27 mouse cellular contexts compared by ENCODE assay signal in the genomic region with DNA sequence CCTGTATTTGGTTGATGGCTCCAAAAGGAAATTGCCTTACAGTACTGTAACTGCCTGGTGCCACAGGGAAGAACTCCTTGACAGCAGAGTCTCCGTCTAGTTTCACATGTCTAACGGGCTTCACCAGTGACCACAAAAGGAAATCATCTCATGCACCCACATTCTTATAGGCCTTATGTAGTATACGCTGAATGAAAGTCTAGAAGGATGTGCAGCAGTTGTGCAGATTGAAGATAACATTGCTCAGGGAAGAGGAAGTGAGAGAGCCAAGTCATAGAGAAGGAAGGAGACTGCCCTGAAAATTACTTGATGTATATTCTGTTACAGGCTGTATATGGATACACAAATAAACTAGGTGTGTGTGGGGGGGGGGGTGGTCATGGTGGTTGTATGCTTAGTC.
DNase-seq lines count a peak whose midpoint lies in the region; ATAC-seq and TF ChIP-seq lines count a peak whose summit lies in the region.
"Had no signal": no experiment of that assay in that cellular context is flagged by ENCODE, and none has a peak within 500 bp of the region (broad histone marks: within the 10 kb centered on the region; RNA-seq: fewer than 3 reads in every experiment).

No protein-coding gene starts in this region.

- no peak overlapping the region for H3K27ac ChIP-seq in liver, embryonic 12.5 days
- H3K27ac ChIP-seq in liver, postnatal 0 days (ENCODE audit: low read depth): no peak overlapping the region
- H3K27ac ChIP-seq in MEL (ENCODE audit: control insufficient read depth, low read depth, low read length): no peak overlapping the region
- H3K27ac ChIP-seq in thymus, adult 2 months (ENCODE audit: control insufficient read depth, insufficient read depth, low read length): no peak overlapping the region
- H3K27ac ChIP-seq: embryonic facial prominence, embryonic 10.5 days; embryonic facial prominence, embryonic 15.5 days; forebrain, embryonic 12.5 days; hindbrain, embryonic 13.5 days; limb, embryonic 13.5 days; liver, embryonic 14.5 days; midbrain, embryonic 10.5 days; neural tube, embryonic 13.5 days; stomach, postnatal 0 days had no signal

- H3K4me1 ChIP-seq in liver, embryonic 12.5 days: no peaks in the 10 kb centered on the region
- H3K4me1 ChIP-seq in liver, postnatal 0 days (ENCODE audit: insufficient read depth): no peaks in the 10 kb centered on the region
- H3K4me1 ChIP-seq in MEL (ENCODE audit: control insufficient read depth in 1 of 2, insufficient read depth in 2 of 2, low read length in 2 of 2): no peaks in the 10 kb centered on the region
- 0 out of 2 replicates have a peak, but pooled peaks cover 3% of the 10 kb centered on the region for H3K4me1 ChIP-seq in thymus, adult 2 months (replicated peaks; ENCODE audit: control insufficient read depth, insufficient read depth, low read length)
- H3K4me1 ChIP-seq: embryonic facial prominence, embryonic 15.5 days; forebrain, embryonic 12.5 days; hindbrain, embryonic 13.5 days; limb, embryonic 13.5 days; neural tube, embryonic 13.5 days had no signal

- TF ChIP-seq POLR2A in MEL (IDR thresholded peaks at IDR 0.05; ENCODE audit: control insufficient read depth in 1 of 2, insufficient read depth in 1 of 2, low read depth in 1 of 2, low read length in 2 of 2, poor library complexity in 1 of 2): no peak
- TF ChIP-seq POLR2A in thymus, adult 2 months (IDR thresholded peaks at IDR 0.05; ENCODE audit: control insufficient read depth, extremely low read depth, insufficient read depth, low read length, poor library complexity): no peak

- no peaks in the 10 kb centered on the region for H3K79me2 ChIP-seq in MEL (ENCODE audit: control insufficient read depth, insufficient read depth, low read length, poor library complexity)

- no peak for TF ChIP-seq EP300 in liver, postnatal 0 days (IDR thresholded peaks at IDR 0.05; ENCODE audit: low read depth)
- no peak for TF ChIP-seq EP300 in MEL (IDR thresholded peaks at IDR 0.05; ENCODE audit: low read depth in 1 of 2, low read length in 2 of 2)

- ATAC-seq in liver, embryonic 12.5 days: 0 out of 2 replicates have a peak, but pooled peaks have one; percentile 44
- ATAC-seq in liver, postnatal 0 days: no peak
- ATAC-seq in common myeloid progenitor, adult 5-6 weeks (replicated peaks; ENCODE audit: low read depth, poor library complexity, severe bottlenecking): peak; percentile 95
- ATAC-seq in megakaryocyte progenitor cell, adult 5-6 weeks (replicated peaks; ENCODE audit: poor library complexity): peak; percentile 96
- ATAC-seq: forebrain, postnatal 0 days; intestine, embryonic 16.5 days; midbrain, embryonic 16.5 days had no signal

- no peak overlapping the region for H3K9ac ChIP-seq in liver, embryonic 12.5 days
- no peak overlapping the region for H3K9ac ChIP-seq in liver, postnatal 0 days (replicated peaks)
- H3K9ac ChIP-seq in MEL (ENCODE audit: control insufficient read depth, low read depth, low read length, poor library complexity, severe bottlenecking): no peak overlapping the region
- H3K9ac ChIP-seq: embryonic facial prominence, embryonic 15.5 days; forebrain, embryonic 12.5 days; forebrain, postnatal 0 days; hindbrain, embryonic 13.5 days; limb, embryonic 13.5 days; liver, embryonic 14.5 days; lung, embryonic 14.5 days; neural tube, embryonic 13.5 days had no signal

- no peaks in the 10 kb centered on the region for H3K9me3 ChIP-seq in liver, embryonic 12.5 days (replicated peaks)
- no peaks in the 10 kb centered on the region for H3K9me3 ChIP-seq in liver, postnatal 0 days (ENCODE audit: low read length)
- no peaks in the 10 kb centered on the region; the same call in 1 of the 2 replicates for H3K9me3 ChIP-seq in MEL (replicated peaks; ENCODE audit: insufficient read depth, low read length)
- H3K9me3 ChIP-seq: embryonic facial prominence, embryonic 10.5 days; embryonic facial prominence, embryonic 15.5 days; forebrain, embryonic 12.5 days; G1E; hindbrain, embryonic 13.5 days; limb, embryonic 13.5 days; midbrain, embryonic 10.5 days; neural tube, embryonic 13.5 days had no signal

- no peaks in the 10 kb centered on the region for H3K27me3 ChIP-seq in liver, embryonic 12.5 days (replicated peaks)
- no peaks in the 10 kb centered on the region for H3K27me3 ChIP-seq in liver, postnatal 0 days (ENCODE audit: insufficient read depth, low read length)
- H3K27me3 ChIP-seq in MEL (ENCODE audit: control insufficient read depth in 1 of 2, insufficient read depth in 2 of 2, low read length in 2 of 2): no peaks in the 10 kb centered on the region
- H3K27me3 ChIP-seq in thymus, adult 2 months (ENCODE audit: control insufficient read depth, insufficient read depth, low read length): no peaks in the 10 kb centered on the region
- H3K27me3 ChIP-seq: embryonic facial prominence, embryonic 15.5 days; forebrain, embryonic 12.5 days; hindbrain, embryonic 13.5 days; limb, embryonic 13.5 days; neural tube, embryonic 13.5 days had no signal

- no peak overlapping the region for H3K4me3 ChIP-seq in liver, embryonic 12.5 days
- no peak overlapping the region for H3K4me3 ChIP-seq in liver, postnatal 0 days (ENCODE audit: low read depth, low read length)
- no peak overlapping the region for H3K4me3 ChIP-seq in MEL (ENCODE audit: control insufficient read depth in 1 of 2, insufficient read depth in 1 of 2, low read depth in 2 of 2, low read length in 2 of 2)
- no peak overlapping the region for H3K4me3 ChIP-seq in thymus, adult 2 months (ENCODE audit: control insufficient read depth, insufficient read depth, low read length)
- H3K4me3 ChIP-seq: embryonic facial prominence, embryonic 10.5 days; embryonic facial prominence, embryonic 15.5 days; forebrain, embryonic 12.5 days; hindbrain, embryonic 13.5 days; limb, embryonic 13.5 days; midbrain, embryonic 10.5 days; myocyte; neural tube, embryonic 13.5 days had no signal

- no peak for TF ChIP-seq CTCF in liver, postnatal 0 days (IDR thresholded peaks at IDR 0.05; ENCODE audit: low read depth)
- TF ChIP-seq CTCF in MEL (IDR thresholded peaks at IDR 0.05 in 2 of 3, conservative IDR thresholded peaks at IDR 0.05 in 1 of 3; ENCODE audit: control insufficient read depth in 1 of 3, insufficient read depth in 1 of 3, low read depth in 2 of 3, low read length in 3 of 3, poor library complexity in 1 of 3, severe bottlenecking in 1 of 3): no peak
- no peak for TF ChIP-seq CTCF in thymus, adult 2 months (IDR thresholded peaks at IDR 0.05; ENCODE audit: borderline replicate concordance, control insufficient read depth, extremely low read depth, insufficient read depth, low read length, poor library complexity)

- no peak overlapping the region for H3K4me2 ChIP-seq in liver, embryonic 12.5 days
- H3K4me2 ChIP-seq in liver, postnatal 0 days (ENCODE audit: low read depth, low read length): no peak overlapping the region
- H3K4me2 ChIP-seq: embryonic facial prominence, embryonic 15.5 days; forebrain, embryonic 12.5 days; hindbrain, embryonic 13.5 days; limb, embryonic 13.5 days; lung, embryonic 14.5 days; neural tube, embryonic 13.5 days had no signal

- no peaks in the 10 kb centered on the region for H3K36me3 ChIP-seq in liver, embryonic 12.5 days
- H3K36me3 ChIP-seq in liver, postnatal 0 days (replicated peaks; ENCODE audit: insufficient read depth, low read length): no peaks in the 10 kb centered on the region
- H3K36me3 ChIP-seq in MEL (ENCODE audit: control insufficient read depth in 1 of 2, insufficient read depth in 2 of 2, low read length in 2 of 2): no peaks in the 10 kb centered on the region
- H3K36me3 ChIP-seq in thymus, adult 2 months (ENCODE audit: control insufficient read depth, insufficient read depth, low read length): no peaks in the 10 kb centered on the region
- H3K36me3 ChIP-seq: embryonic facial prominence, embryonic 10.5 days; embryonic facial prominence, embryonic 15.5 days; forebrain, embryonic 12.5 days; G1E; hindbrain, embryonic 13.5 days; limb, embryonic 13.5 days; midbrain, embryonic 10.5 days; neural tube, embryonic 13.5 days had no signal

- no peak for TF ChIP-seq RAD21 in MEL (IDR thresholded peaks at IDR 0.05; ENCODE audit: low read depth, low read length)

- no peak for DNase-seq in liver, postnatal 0 days
- peak; percentile 14 for DNase-seq in MEL (ENCODE audit: low read depth, low spot score)
- no peak for DNase-seq in urinary bladder, postnatal 36 days (ENCODE audit: low spot score in 2 of 2)
- DNase-seq in thymus, adult 2 months: no peak
- DNase-seq: adrenal gland, postnatal 14 days; cerebellum, adult 11-12 months; cerebellum, postnatal 10 days; forebrain, postnatal 0 days; kidney, postnatal 36 days; lung, embryonic 14.5 days; right cerebral cortex, postnatal 4 days had no signal

- WGBS in liver, embryonic 12.5 days (ENCODE audit: insufficient replicate concordance): 12% methylated on average over 3 of the region's 3 CpGs
- 38% methylated on average over 3 of the region's 3 CpGs for WGBS in liver, postnatal 0 days (ENCODE audit: insufficient replicate concordance)
- 3% methylated on average over 3 of the region's 3 CpGs for WGBS in thymus, adult 2 months

TF ChIP-seq in MEL, 35 proteins besides CTCF, POLR2A, EP300 and RAD21:
- TF ChIP-seq GABPA (IDR thresholded peaks at IDR 0.05; ENCODE audit: low read depth, low read length) (no peak), MEF2A (IDR thresholded peaks at IDR 0.05; ENCODE audit: extremely low read depth, insufficient replicate concordance, low read depth, low read length, poor library complexity, severe bottlenecking) (no peak)
